Mouse (Mus musculus) embryonic fibroblast, embryonic 13.5 days (primary cell): ENCODE measurements around the gene Fam243. TPM values are rescaled to one million over a fixed set of nuclear protein-coding genes. Genes with fewer than 3 reads are reported as not detected.

Experiments used
- H3K27ac ChIP-seq: 2 replicates; pipeline ENCODE4 v1.5.1; 2012; ENCODE audit warnings: low read length, control low read depth, inconsistent platforms; ENCODE audit not compliant: insufficient read depth
- H3K4me1 ChIP-seq: 2 replicates; pipeline ENCODE4 v1.6.1; 2011; ENCODE audit warnings: low read length; ENCODE audit not compliant: control insufficient read depth, insufficient read depth
- H3K4me3 ChIP-seq: 2 replicates; pipeline ENCODE4 v1.5.1; 2011; ENCODE audit warnings: mild to moderate bottlenecking, control low read depth, low read length; ENCODE audit not compliant: insufficient read depth
- CTCF ChIP-seq: IDR thresholded peaks from 2 replicates; pipeline ENCODE4 v1.5.1; 2011; ENCODE audit warnings: mild to moderate bottlenecking, control low read depth, low read length, moderate library complexity, borderline replicate concordance; ENCODE audit not compliant: insufficient read depth
- POLR2A ChIP-seq: IDR thresholded peaks from 2 replicates; pipeline ENCODE4 v1.6.1; 2011; ENCODE audit warnings: low read depth, mild to moderate bottlenecking, control low read depth, low read length, moderate library complexity
- polyA plus RNA-seq: library from polyadenylated mRNA; stranded (reverse); fragments of >200 nt; gene quantifications from 2 replicates; pipeline ENCODE4 v1.2.4, GENCODE M21; 2011; ENCODE audit warnings: low read depth; ENCODE audit not compliant: missing spikeins, insufficient read length

Gene Fam243
- polyA plus RNA-seq, 1 experiment: not detected

DNA sequence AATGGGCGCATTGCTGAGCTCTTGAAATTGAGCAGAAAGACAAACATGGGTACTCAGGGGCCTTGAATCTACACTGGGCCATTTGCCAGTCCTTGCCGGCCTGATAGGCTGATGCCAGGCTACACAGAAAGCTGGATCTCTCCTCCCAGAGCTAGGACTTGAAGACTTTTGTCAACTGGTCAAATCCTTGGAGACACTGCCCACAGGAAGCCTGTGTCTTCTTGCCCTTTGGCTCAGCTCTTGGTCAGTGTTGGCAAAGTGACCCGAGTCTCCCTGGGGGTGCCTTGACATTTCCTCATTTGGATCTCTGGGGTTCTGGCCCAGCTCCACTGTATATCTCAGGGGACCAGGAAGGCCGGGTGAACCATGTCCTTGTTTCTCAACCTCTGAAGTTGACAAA is 45.7 kb downstream of the Fam243 start:
- Histone ChIP-seq H3K4me1 (no peaks in the 10 kb centered on the region), H3K27ac (no peak overlapping the region), H3K4me3 (no peak overlapping the region)
- TF ChIP-seq POLR2A: no peak

DNA sequence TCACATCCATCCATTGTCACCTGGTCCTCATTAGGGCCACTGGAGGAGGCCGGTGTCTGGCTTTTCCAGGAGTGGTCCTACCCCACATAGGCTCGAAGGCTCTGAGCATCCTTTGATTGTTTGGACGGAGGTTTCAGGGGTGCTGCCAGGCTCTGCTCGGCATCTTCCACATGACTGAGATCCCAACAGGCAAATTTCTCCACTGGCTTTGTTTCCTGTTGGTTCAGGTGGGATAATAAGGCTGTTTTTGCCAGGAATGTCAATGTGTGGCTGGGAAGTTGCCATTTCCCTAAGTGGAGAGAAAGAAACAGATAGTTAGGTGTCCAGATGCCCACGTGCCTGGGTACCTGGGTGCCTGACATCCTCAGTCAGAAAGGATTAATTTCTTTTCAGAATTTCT is 46.7 kb downstream of the Fam243 start:
- H3K4me1 ChIP-seq: no peaks in the 10 kb centered on the region
- no peak overlapping the region for H3K27ac ChIP-seq
- H3K4me3 ChIP-seq: no peak overlapping the region
- TF ChIP-seq POLR2A (no peak), CTCF (no peak)

Other genes starting within 250 kb of the Fam243 start
- not detected in 2 replicates for gene Kcne2, start 29.1 kb downstream of the Fam243 start, polyA plus RNA-seq
- gene Smim11, start 20.2 kb downstream of the Fam243 start, polyA plus RNA-seq: 33.6 and 50.5 TPM in 2 replicates
- gene Kcne1, start 38.0 kb upstream of the Fam243 start, polyA plus RNA-seq: not detected in 2 replicates
- 25.9 and 35.3 TPM in 2 replicates for gene Rcan1, start 149.4 kb upstream of the Fam243 start, polyA plus RNA-seq
- gene Clic6, start 164.3 kb upstream of the Fam243 start, polyA plus RNA-seq: not detected in 2 replicates